Mouse (Mus musculus) layer of hippocampus, adult 2 months (tissue): ENCODE measurements at regions not wholly inside any gene's neighbourhood (a gene's known extent, or its start where the extent isn't known, plus 50 kb on each side); places are given as distances from the start of the nearest gene placed in this dataset.

Experiments used
- DNase-seq, 2 experiments: peaks; one replicate each; pipeline ENCODE4 v3.0.0; 2022; ENCODE audit warnings: low spot score in 2 of 2
- H3K27ac ChIP-seq: fragments of 200-600 bp; 2 replicates; pipeline ENCODE4 v1.8.1; 2022
- H3K4me3 ChIP-seq: fragments of 200-600 bp; 2 replicates; pipeline ENCODE4 v1.8.1; 2022; ENCODE audit warnings: mild to moderate bottlenecking
- CTCF ChIP-seq: fragments of 200-600 bp; conservative IDR thresholded peaks from 2 replicates; pipeline ENCODE4 v1.8.1; 2022; ENCODE audit warnings: antibody characterized with exemption, mild to moderate bottlenecking, moderate library complexity

DNA sequence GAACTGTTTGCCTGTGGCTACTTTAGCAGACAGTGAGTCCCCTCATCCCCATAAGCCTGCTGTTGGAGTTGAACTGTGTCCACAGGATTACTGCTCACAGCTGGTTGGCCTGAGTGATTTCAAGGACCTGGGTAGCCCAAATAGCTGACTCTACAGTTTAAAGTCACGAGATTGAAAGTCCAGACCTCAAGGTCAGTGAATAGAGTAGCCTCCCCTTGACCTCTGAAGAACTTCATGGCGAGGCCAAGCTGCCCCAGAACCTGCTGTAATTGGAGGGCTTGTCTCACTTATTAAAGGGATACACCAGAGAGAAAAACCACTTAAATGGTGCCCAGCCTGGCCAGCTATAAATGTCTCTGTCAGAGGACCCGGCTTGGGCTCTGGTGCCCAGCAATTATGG, 97.7 kb upstream of the Zbtb40 start:
- H3K4me3 ChIP-seq: no peak overlapping the region
- no peak for DNase-seq
- no peak overlapping the region for H3K27ac ChIP-seq
- no peak for TF ChIP-seq CTCF

DNA sequence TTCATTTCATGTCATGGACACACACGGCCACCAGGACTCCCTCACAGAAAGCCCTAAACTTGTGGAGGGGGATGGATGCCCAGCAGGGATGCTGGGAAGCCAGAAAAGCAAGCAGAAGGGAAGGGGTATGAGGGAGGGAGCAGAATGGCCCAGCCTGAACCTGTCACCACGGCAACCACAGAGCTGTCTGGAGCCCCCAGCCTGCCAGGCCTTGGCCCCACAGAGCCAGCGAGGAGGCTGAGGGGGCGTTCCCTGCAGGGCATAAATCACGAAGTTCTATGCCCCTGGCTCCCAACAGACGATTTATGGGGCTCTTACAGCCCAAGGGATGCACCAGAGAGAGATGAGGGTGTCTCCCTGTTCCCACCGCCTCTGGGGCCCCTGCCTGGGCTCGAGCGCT, 93.7 kb upstream of the Zbtb40 start:
- no peak overlapping the region for H3K27ac ChIP-seq
- TF ChIP-seq CTCF: no peak
- DNase-seq: no peak
- no peak overlapping the region for H3K4me3 ChIP-seq

DNA sequence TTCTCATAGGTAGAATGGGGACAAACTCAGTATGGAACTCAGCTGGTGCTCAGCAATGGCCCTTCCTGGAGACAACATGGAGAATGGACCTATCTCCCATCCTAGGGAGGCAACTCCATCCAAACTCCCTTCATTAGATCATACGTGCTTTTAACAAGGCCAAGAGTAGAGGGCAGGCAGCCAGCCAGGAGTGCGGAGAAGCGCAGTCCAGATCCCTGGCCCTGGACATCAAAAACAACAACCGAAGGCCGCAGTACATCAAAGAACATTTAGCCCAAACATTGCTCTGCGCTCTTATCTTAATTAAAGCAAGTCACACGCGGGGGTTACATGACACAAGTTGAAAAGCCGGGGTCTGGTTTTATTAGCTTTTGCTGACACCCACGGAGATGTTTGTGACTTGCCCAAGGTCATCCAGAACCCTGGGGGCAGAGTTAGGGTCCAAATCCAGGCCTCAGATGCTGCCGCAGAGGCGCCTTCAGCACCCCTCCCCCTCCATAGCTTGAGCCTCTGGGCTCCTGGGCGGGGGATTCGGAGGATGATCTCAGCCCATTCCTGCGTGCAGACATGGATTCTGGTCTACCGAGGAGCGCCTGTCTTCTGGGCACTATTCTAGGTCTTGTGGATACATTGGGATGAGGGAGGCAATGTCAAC, 90.6 kb upstream of the Zbtb40 start:
- H3K4me3 ChIP-seq: no peak overlapping the region
- no peak for TF ChIP-seq CTCF
- DNase-seq: no peak
- no peak overlapping the region for H3K27ac ChIP-seq

DNA sequence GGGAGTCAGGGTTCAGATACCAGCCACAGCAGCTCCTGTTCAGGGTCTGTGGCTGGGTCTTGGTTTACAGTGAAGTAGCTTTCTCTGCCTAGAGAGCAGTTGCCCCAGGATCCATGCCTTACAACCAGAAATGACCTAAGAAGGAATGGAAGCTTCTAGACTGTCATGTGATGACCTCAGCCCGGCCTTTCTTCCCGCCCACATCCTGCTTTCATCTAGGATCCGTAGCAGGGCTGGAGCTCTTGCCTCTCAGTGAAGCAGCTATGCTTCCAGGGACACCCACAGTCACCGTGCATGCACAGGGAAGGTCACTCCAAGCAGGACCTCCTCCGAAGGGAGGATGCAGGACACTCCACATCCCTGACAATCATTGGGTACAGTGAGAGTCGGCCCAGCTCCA, 89.5 kb upstream of the Zbtb40 start:
- DNase-seq: no peak
- Histone ChIP-seq H3K27ac (no peak overlapping the region), H3K4me3 (no peak overlapping the region)
- no peak for TF ChIP-seq CTCF

DNA sequence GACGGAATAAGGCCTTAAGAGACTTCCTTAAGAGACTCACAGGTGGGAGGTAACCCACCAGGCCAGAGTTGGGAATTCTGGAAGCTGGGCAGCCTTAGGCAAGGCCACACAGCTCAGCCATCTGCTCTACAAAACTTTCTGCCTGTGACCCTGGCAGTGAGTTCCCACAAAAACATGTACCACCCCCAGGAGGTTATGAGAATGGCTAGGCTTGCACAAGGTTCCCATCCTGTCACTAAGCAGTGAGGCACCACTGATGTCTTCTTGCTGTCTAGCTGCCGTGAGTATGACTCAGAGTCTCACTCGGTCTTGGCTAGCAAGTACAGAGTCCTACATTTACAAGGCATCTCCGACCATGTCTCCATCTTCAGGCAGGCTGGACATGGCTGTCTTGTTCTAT, 87.7 kb upstream of the Zbtb40 start:
- no peak for TF ChIP-seq CTCF
- no peak overlapping the region for H3K27ac ChIP-seq
- no peak overlapping the region for H3K4me3 ChIP-seq
- no peak for DNase-seq

DNA sequence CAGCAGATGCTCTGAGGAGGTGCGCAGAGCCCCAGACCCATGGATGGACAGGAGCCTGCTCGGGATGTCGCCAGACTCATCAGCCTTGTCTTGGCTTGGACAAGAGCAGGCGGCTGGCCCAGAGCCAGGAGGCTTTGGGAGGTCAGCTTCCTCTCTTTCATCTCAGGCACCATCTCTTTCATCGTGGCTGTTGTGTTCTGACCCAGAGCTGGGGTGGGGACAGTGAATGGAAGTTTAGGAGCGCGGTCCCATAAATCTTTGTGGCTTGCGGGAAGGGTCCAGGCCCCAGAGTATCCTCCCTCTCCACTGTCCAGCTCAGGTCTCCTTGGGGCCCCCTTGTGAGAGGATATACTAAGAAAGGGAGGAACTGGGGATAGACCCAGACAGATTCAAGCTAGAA, 87.2 kb upstream of the Zbtb40 start:
- H3K27ac ChIP-seq: no peak overlapping the region
- TF ChIP-seq CTCF: no peak
- no peak for DNase-seq
- H3K4me3 ChIP-seq: no peak overlapping the region

DNA sequence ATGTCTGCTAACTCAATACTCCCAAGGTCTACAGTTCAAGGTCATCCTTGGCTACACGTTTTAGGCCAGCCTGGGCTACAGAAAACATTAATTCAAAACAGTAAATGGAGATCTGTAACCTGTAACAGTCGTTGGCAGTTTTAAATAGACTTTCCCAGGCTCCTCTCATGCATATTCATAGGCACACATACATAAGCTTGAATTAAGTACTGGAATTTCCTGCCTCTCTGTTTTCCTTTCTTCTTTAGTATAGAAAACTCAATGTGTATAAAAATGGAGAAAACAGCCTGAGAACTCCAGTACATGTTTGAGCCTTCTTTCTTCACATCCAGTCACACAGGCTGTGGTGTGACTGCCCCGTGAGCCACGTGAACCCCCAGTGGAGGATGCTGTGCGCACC, 86.0 kb upstream of the Zbtb40 start:
- TF ChIP-seq CTCF: no peak
- Histone ChIP-seq H3K27ac (no peak overlapping the region), H3K4me3 (no peak overlapping the region)
- no peak for DNase-seq

DNA sequence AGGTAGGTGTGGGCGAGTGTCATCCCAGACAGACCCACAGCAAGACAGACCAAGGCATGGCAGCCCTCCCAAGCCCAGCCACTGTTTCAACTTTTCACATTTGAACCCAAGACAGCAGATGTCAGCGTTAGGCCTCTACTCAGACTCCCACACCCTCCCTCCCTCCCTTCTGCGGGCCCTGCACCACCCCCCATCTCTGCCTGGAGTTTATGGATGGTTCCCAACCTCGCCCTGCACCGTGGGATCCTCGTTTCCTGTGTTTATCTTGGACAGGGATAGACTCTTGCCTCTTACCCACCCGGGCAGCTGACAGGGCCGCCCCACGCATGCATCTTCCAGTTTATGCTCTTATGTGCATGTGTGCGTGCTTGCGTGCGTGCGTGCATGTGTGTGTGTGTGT, 85.2 kb upstream of the Zbtb40 start:
- TF ChIP-seq CTCF: no peak
- no peak for DNase-seq
- no peak overlapping the region for H3K27ac ChIP-seq
- no peak overlapping the region for H3K4me3 ChIP-seq

DNA sequence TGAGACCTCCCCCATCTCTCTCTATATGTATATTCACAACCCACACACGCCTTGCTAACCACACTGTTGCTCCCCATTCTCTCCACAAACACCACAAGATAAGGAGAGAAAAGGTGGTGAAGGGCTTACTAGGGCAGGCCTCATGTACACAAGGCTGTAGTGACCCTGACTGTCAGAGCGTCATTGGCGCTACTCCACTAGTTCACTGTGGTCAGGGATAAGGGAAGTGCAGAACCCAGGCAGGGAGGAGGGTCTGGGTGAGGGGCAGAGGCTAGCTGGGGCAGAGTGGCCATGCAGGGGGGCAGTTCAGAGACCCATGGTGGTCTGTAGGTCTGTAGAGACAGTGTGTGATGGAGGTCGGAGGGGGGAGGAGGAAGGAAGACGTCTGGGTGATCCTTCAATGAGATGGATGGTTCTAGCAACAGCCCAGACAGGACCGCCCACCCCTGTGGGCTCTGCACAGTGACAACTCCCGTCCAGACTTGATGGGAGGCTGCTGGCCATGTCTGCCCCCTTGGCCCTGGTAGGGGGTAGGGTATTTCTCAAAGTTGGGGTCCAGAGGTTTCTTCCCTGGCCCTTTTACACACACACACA, 82.1 kb upstream of the Zbtb40 start:
- TF ChIP-seq CTCF: no peak
- H3K4me3 ChIP-seq: no peak overlapping the region
- no peak for DNase-seq
- no peak overlapping the region for H3K27ac ChIP-seq

DNA sequence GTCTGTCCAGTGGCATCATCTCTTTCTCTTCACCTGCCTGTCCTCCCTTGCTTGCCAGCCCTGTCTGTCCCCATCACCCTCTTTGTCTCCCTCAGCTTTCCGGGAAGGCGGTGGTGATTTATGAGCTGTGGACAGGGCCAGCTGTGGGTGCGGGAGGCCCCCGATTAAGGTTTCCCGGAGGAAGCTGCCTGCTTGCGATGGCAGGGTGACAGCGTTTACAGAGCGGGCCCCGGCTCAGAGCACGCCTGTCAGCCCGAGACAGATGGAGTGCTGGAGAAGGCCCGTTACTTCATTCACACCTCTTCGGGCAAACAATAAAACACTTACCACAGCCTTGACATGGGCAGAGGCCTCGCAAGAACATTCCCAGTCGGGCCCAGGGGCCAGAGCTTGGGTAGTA, 79.6 kb upstream of the Zbtb40 start:
- Histone ChIP-seq H3K4me3 (no peak overlapping the region), H3K27ac (no peak overlapping the region)
- no peak for DNase-seq
- no peak for TF ChIP-seq CTCF

DNA sequence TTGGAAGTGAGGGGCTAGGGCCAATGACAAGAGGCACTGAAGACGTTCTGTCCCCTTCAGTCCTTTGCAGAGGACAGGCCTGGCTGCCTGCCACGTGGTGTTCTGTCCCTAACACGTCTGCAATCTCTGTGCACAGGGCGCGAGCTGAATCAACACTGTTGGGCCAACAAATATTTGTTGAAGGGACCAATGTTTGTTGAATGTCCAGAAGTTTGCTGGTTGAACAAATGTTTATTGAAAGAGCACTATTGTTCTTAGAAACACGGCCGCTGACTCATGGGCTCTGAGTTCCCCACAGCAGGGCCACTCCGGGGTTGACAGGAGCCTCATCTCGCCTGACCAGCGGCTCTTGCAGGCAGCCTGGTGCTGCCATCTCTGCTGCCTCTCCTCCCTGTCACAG, 73.1 kb upstream of the Zbtb40 start:
- Histone ChIP-seq H3K4me3 (no peak overlapping the region), H3K27ac (no peak overlapping the region)
- no peak for DNase-seq
- TF ChIP-seq CTCF: no peak

DNA sequence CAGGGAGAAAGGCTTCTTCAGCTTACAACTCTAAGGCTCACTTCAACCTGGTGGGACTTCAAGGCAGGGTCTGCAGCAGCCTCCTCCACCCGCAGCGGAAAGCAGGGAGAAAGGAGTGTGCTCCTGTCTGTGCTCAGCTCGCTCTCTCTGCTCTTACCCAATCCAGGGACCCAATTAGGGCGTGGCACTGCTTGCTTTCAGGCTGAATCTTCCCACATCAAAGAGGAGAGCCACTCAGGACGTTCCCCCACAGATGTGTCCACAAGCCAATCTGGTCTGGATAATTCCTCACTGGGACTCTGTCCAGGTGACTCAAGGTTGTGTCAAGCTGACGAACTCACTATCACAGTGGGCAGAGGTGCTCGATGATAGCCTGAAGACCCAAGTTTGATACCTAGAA, 72.0 kb upstream of the Zbtb40 start:
- DNase-seq: no peak
- no peak overlapping the region for H3K4me3 ChIP-seq
- no peak for TF ChIP-seq CTCF
- no peak overlapping the region for H3K27ac ChIP-seq

DNA sequence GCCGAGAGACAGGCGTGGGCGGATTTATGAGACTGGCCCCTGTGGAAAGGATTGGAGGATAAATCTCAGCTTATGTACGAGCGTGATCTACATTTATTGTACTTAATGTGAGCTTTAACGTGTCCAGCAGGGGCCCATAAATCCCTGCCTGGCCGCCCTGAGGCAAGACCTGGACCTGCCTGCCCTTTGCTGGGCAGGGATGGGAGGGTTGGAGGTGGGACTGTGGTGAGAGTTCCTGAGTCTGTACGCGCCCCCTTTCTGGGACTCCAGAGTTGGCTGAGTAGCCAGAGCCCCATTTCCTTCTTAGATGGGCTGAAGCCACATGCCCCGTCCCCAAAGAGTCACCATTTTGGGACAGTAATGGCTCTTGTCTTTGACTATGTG, 69.7 kb upstream of the Zbtb40 start:
- Histone ChIP-seq H3K27ac (no peak overlapping the region), H3K4me3 (no peak overlapping the region)
- DNase-seq: no peak
- TF ChIP-seq CTCF: no peak

DNA sequence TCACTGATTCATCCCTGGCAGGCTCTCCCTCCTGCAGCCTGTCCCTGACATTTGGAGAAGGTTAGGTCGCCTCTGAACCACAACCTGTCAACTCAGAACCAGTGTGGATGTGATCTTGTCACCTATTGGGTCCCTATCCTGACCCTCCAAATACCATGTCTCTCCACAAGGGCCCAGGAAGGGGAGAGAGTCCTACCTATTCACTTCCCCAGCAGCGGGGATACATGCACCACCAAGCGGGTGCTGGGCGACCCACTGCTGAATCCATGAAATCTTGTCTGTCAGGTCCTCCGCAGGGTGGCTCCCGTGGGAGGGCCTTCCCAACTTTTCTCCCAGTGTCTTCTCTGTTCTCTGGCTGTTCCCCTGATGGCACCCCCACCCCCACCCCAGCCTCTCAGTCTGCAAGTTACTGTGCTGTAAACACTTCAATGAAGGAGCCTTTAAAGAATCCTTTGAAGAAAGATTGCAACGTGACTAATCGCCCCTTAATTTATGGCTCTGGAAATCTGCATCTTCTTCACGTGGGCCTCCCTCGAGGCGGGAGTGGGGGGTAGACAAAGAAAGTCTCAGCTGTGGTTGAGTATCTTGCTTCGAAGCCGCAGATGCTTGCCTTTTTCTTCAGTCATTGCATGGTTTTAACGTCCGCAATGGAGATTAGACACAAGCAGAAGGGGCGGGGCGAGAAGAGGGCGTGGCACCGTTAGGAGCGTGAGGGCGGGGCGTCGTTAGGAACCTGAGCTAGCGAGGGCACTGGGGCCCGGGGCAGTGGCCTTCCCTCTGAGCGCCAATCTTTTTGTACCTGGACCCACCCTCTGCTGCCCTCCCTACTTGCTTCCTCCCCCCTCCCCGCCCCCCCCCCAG, 69.1 kb upstream of the Zbtb40 start:
- Histone ChIP-seq H3K4me3 (peak overlapping the region; percentile 26; the same call in 1 of the 2 replicates), H3K27ac (no peak overlapping the region)
- TF ChIP-seq CTCF: 0 out of 2 replicates have a peak, but pooled peaks have one; percentile 4
- peak in 1 of 2 experiments; percentile 23 for DNase-seq
